Mouse (Mus musculus): ENCODE data around the gene Gm15517.
"Not testable (repeated sequence)": the region's sequence is repeated elsewhere in the genome, so short reads cannot be mapped to it uniquely, and the experiment has no call there.

Gene Gm15517

GRCm38 (mm10) chr7:44269397-44269796 is 8.2 kb downstream of the Gm15517 start:
- DNase-seq (ENCODE audit: low spot score), result no peak

DNA sequence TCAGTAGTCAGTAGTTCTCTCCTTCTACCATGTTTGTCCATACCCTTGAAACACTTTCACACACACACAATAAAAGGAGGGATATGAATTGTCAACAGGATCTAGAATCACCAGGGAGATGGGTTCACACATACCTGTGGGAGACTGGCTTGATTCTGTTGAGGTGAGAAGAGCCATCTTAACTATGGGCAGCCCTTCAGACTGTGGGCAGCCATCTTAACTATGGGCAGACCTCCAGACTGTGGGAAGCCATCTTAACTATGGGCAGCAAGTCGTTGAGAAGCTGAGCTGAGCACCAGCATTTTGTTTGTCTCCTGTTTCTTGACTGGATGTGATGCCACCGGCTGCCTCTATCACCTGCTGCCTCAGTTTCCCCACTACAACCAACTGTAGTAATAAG is 10.1 kb downstream of the Gm15517 start:
- peak; percentile 75 for DNase-seq (ENCODE audit: low spot score)

DNA sequence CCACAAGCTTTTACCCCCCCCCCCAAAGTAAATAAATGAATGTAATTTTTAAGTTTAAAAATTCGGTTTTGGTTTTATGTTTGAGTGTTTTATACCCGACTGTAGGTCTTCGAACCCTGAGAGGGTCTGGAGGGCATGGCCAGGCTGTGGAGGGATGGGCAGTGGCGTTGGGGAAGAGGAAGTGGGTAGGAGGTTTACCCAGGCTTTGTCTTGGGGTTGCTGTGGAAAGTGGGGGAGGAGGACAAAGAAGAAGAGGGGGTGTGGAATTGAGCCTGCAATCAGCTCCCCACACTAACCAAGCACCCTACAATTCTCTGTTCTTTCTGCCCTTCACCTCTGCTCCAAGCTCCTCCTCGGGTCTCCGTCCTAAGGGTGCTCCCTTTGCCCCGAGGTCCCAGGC is 11.3 kb downstream of the Gm15517 start:
- no peak for DNase-seq (ENCODE audit: low spot score)

DNA sequence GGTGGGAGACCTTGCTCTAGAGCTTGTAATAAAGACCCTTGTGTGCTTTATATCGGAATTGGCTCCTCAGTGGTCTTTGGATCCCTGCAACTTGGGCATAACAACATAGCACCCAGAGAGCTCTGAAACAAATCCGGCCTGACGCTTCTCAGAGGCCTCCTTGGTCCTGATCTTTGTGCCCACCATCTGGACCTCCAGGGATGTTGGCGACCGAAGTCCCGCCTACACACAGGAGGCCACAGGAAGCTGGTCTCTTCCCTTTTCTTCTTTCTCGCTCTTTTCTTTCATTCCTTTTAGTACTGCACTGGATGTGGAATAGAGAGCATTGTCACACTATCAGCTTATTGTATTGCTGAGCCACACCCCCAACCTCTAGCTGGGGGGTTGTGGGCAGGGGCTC is 12.2 kb downstream of the Gm15517 start:
- no peak for DNase-seq (ENCODE audit: low spot score)

DNA sequence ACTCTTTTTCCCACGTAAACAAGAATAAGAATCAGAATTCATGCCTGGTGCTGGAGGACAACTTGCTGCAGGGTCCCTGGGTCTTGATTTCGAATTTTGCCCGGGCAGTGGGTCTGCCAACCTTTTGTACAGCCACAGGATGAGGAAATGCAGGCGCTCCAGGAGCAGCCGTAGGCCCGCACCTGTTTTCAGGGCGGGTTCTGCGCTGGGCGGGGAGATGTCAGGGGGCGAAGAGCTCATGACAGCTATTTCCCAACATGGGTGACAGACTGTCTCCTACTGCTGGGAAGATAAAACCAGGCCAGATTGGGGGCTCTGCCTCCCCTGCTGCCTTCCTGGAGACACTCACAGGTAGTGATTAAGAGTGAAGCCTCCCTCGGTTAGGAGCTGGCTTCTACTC is 12.8 kb downstream of the Gm15517 start:
- no peak for DNase-seq (ENCODE audit: low spot score)

DNA sequence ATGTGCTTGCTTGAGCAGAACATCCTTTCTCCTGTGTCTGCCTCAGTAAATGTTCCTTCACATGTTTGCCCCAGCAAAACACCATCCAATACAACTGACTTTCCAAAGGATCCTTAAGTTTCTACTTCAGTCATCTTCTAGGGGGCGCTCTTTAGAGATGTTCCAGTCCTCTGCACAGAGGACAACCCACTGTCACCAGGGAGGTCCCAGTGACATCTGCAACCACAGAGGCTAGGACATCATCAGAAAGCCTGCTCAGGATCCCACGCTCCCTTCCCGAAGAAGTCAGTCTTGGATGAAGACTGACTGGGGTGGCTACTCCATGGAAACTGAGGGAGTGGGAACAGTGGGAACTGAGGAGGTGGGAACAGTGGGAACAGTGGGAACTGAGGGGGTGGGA is 14.3 kb downstream of the Gm15517 start:
- no peak for DNase-seq (ENCODE audit: low spot score)

- DNase-seq (ENCODE audit: low spot score), result no peak
Measured at GRCm38 (mm10) chr7:44276461-44277249, 15.4 kb downstream of the Gm15517 start.

GRCm38 (mm10) chr7:44277250-44277622 is 16.0 kb downstream of the Gm15517 start:
- DNase-seq (ENCODE audit: low spot score), result no peak

DNA sequence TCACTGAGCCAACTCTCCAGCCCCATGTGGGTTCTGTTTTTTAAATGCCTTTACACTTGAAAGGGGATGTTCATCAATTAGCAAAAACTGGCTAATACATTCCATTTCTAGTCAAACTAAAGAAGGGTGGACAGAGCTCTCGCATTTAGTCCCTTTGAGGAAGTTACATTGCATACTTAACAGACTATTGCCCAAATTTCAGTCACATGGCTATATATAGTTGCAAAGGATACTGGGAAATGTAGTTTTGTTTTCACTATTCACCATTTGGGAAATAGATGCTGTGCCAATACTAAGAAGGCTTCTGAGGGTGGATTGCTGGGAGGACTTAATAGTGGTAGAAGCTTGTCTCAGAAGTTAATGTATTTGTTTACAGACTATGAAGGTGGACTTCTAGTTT is 19.7 kb downstream of the Gm15517 start:
- no peak for DNase-seq (ENCODE audit: low spot score)

DNA sequence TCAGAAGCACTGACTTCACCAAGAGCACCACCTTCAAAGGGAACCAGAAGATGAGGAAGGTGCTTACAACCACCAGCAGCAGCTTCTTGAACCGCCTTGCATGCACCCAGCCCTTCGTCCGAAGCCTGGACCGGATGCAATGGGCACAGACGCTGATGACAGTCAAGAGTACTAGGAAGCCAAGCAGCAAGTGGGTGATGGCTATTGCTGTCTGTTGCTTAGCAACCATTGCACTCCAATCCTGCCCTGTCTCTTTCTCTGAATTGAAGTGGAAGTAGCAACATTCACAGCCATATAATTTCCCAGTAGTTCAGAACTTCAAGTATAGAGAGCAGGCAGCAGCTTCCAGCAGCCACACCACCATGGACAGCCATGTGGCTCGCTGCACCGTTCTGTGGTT is 20.3 kb downstream of the Gm15517 start:
- DNase-seq (ENCODE audit: low spot score), result no peak

- DNase-seq (ENCODE audit: low spot score), result no peak
Measured at GRCm38 (mm10) chr7:44287760-44288159, 26.5 kb downstream of the Gm15517 start.

- peak; percentile 5 for DNase-seq (ENCODE audit: low spot score)
Measured at GRCm38 (mm10) chr7:44290986-44291385, 29.7 kb downstream of the Gm15517 start.

GRCm38 (mm10) chr7:44291418-44291817 is 30.2 kb downstream of the Gm15517 start:
- DNase-seq (ENCODE audit: low spot score), result no peak

GRCm38 (mm10) chr7:44297501-44297900 is 36.3 kb downstream of the Gm15517 start:
- not testable (repeated sequence) for DNase-seq (ENCODE audit: low spot score)

GRCm38 (mm10) chr7:44303346-44304340 is 42.4 kb downstream of the Gm15517 start:
- DNase-seq (ENCODE audit: low spot score), result no peak

DNA sequence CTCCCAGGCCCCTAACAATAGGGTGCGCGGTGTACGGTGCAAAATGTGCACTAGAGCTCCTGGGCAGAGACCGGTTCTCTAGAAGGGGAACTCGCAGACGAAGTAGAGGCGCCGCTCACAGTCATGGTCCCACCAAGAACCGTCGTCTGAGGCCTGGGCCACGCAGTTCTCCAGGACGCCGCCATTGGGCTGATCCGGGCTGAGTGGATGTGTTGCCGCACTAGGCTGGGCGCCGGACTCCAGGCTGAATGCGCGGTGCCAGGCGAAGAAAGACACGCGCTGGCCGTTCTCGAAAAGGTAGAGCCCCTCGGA is 43.2 kb downstream of the Gm15517 start:
- DNase-seq (ENCODE audit: low spot score), result no peak

GRCm38 (mm10) chr7:44304775-44305641 is 43.8 kb downstream of the Gm15517 start:
- DNase-seq (ENCODE audit: low spot score), result peak; percentile 97

DNA sequence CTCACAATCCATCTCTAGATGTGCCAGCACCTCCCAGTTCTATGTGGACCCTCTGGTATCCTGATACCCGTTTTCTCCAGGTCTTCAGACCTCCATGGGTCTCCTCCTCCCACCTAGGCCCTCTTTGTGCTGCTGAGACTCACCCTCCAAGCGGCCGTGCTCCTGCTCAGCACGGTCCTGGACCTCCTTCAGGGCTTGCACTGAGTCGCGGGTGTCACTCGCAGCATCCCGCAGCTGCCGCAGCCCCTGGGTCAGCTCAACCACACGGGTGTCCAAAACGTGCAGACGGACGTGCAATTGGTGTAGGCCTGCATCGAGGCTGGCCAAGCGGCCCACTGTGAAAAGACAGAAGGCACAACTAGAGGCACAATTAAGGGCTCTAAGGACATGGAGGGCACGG is 44.4 kb downstream of the Gm15517 start:
- no peak for DNase-seq (ENCODE audit: low spot score)

GRCm38 (mm10) chr7:44306516-44307240 is 45.4 kb downstream of the Gm15517 start, which contains the start of gene Clec11a:
Gene Clec11a, minus strand, starts transcription at chr7:44306902.
- DNase-seq (ENCODE audit: low spot score), result no peak

- DNase-seq (ENCODE audit: low spot score), result no peak
Measured at GRCm38 (mm10) chr7:44307261-44308020, 46.2 kb downstream of the Gm15517 start.
